Mouse (Mus musculus) liver, adult 2 months (tissue): Measurements from ENCODE around the gene Zbtb7a.

Experiments
- CTCF ChIP-seq: fragments of 200-500 bp; IDR thresholded peaks from 2 replicates; pipeline ENCODE4 v1.5.1; 2011; ENCODE audit warnings: low read depth, low read length, control low read depth
- POLR2A ChIP-seq: fragments of 200-500 bp; IDR thresholded peaks from 2 replicates; pipeline ENCODE4 v1.6.1; 2011; ENCODE audit warnings: low read length, control low read depth; ENCODE audit not compliant: insufficient read depth; ENCODE audit errors: extremely low read depth

DNA sequence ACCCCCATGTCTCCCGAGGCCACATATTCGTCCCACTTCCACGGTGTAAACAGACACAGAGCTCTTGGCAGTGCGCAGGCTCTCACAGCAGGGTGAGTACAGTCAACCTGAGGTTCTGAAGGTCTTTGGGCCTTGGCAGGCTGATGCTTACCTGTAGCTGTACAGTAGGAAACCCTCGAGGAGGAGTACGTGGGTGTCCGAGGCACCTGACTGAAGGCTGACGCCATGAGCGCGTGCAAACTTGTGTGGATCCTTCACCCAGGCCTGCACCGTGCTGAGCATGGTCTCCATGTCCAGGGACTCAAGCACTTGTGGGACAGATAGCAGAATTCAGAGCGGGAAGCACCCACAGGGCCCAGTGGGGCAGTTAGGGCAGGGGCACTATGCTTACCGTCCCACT, 65.1 kb downstream of the Zbtb7a start:
- TF ChIP-seq CTCF (no peak), POLR2A (no peak)
